Mouse (Mus musculus) heart, postnatal 0 days (tissue): Measurements from ENCODE around the gene Serpine1. TPM values are rescaled to one million over a fixed set of nuclear protein-coding genes. Genes with fewer than 3 reads are reported as not detected.

Experiments used
- ATAC-seq: fragments of 200-750 bp; cut with Nextera tagmentation; 2 replicates; pipeline ENCODE4 v1.8.0; 2017; ENCODE audit warnings: low read depth, moderate number of reproducible peaks, moderate library complexity; ENCODE audit not compliant: insufficient read depth
- DNase-seq: peaks from one replicate; pipeline ENCODE4 v3.0.0-alpha.2; 2016; ENCODE audit warnings: low spot score
- H3K27ac ChIP-seq: fragments of 300-500 bp; sonication (generic); 2 replicates; pipeline ENCODE4 v1.5.1; 2014; ENCODE audit warnings: low read depth, mild to moderate bottlenecking
- H3K27me3 ChIP-seq: fragments of 300-500 bp; sonication (generic); 2 replicates; pipeline ENCODE4 v1.6.1; 2014; ENCODE audit warnings: low read length, mixed read lengths; ENCODE audit not compliant: control insufficient read depth, insufficient read depth
- H3K36me3 ChIP-seq: fragments of 300-500 bp; sonication (generic); replicated peaks from 2 replicates; pipeline ENCODE4 v1.6.1; 2014; ENCODE audit warnings: low read length, mixed read lengths; ENCODE audit not compliant: control insufficient read depth, insufficient read depth
- H3K4me1 ChIP-seq: fragments of 300-500 bp; sonication (generic); 2 replicates; pipeline ENCODE4 v1.6.1; 2014; ENCODE audit warnings: antibody characterized with exemption; ENCODE audit not compliant: control insufficient read depth, insufficient read depth
- H3K4me2 ChIP-seq: fragments of 300-500 bp; sonication (generic); 2 replicates; pipeline ENCODE4 v1.6.1; 2014; ENCODE audit warnings: low read depth, mild to moderate bottlenecking, low read length, moderate library complexity
- H3K4me3 ChIP-seq: fragments of 300-500 bp; sonication (generic); 2 replicates; pipeline ENCODE4 v1.5.1; 2014; ENCODE audit warnings: low read depth, low read length
- H3K9ac ChIP-seq: fragments of 300-500 bp; sonication (generic); replicated peaks from 2 replicates; pipeline ENCODE4 v1.6.1; 2014; ENCODE audit warnings: low read depth, low read length, mixed read lengths
- H3K9me3 ChIP-seq: fragments of 300-500 bp; sonication (generic); replicated peaks from 2 replicates; pipeline ENCODE4 v1.6.1; 2016; ENCODE audit warnings: low read length; ENCODE audit not compliant: control insufficient read depth
- CTCF ChIP-seq: IDR thresholded peaks from 2 replicates; pipeline ENCODE4 v1.5.1; 2016; ENCODE audit warnings: antibody characterized with exemption, control low read depth, low read depth
- EP300 ChIP-seq: IDR thresholded peaks from 2 replicates; pipeline ENCODE4 v1.6.1; 2016; ENCODE audit warnings: antibody characterized with exemption, low read depth
- WGBS: fragments of 180-500 bp; shearing (Covaris S2); extraction: QIAGEN DNeasy Blood & Tissue Kit; methylation state at CpG from one replicate; pipeline ENCODE4 v1.1.7; 2014; 5-methylcytosine and 5-hydroxymethylcytosine counted together
- polyA plus RNA-seq: library from polyadenylated mRNA; unstranded; fragments of >200 nt; fragmentation: Nextera tagmentation; extraction: Ambion mirVana; gene quantifications from 2 replicates; pipeline ENCODE4 v1.2.1, GENCODE M21; 2015
- total RNA-seq: library from RNA; depleted of rRNA; stranded (reverse); fragments of >200 nt; gene quantifications from 2 replicates; pipeline ENCODE4 v1.2.3, GENCODE M21; 2014; ENCODE audit warnings: low replicate concordance

Gene Serpine1
- total and polyA plus RNA-seq, 2 experiments from 2014 or later = 0.93 to 19.1 TPM

- Histone ChIP-seq H3K4me1 (peaks cover 12% of the 10 kb centered on the region), H3K9ac (no peak overlapping the region), H3K9me3 (no peaks in the 10 kb centered on the region), H3K27me3 (no peaks in the 10 kb centered on the region), H3K27ac (no peak overlapping the region), H3K36me3 (peaks cover 12% of the 10 kb centered on the region; the same call in 1 of the 2 replicates), H3K4me3 (no peak overlapping the region), H3K4me2 (no peak overlapping the region)
- WGBS = 80% methylated on average over 4 of the region's 4 CpGs
- TF ChIP-seq EP300 = no peak
- TF ChIP-seq CTCF = no peak
- ATAC-seq = no peak
- DNase-seq = no peak
Observed at GRCm38 (mm10) chr5:137068711-137069110, 3.4 kb downstream of the Serpine1 start.

GRCm38 (mm10) chr5:137065923-137066322 lies 6.1 kb downstream of the Serpine1 start:
- Histone ChIP-seq H3K4me1 (no peaks in the 10 kb centered on the region), H3K9ac (no peak overlapping the region), H3K9me3 (no peaks in the 10 kb centered on the region), H3K27ac (no peak overlapping the region), H3K36me3 (peaks cover 20% of the 10 kb centered on the region; the same call in 1 of the 2 replicates), H3K4me2 (no peak overlapping the region), H3K27me3 (no peaks in the 10 kb centered on the region), H3K4me3 (no peak overlapping the region)
- TF ChIP-seq CTCF (no peak), EP300 (no peak)
- ATAC-seq (no peak), DNase-seq (no peak)
- 74% methylated on average over 8 of the region's 8 CpGs for WGBS

- Histone ChIP-seq H3K4me2 (no peak overlapping the region), H3K9ac (no peak overlapping the region), H3K4me3 (no peak overlapping the region), H3K36me3 (peaks cover 20% of the 10 kb centered on the region; the same call in 1 of the 2 replicates), H3K9me3 (no peaks in the 10 kb centered on the region), H3K27ac (no peak overlapping the region), H3K4me1 (no peaks in the 10 kb centered on the region), H3K27me3 (no peaks in the 10 kb centered on the region)
- TF ChIP-seq CTCF (no peak), EP300 (no peak)
- WGBS = 72% methylated on average over 6 of the region's 6 CpGs
- no peak for DNase-seq
- no peak for ATAC-seq
Observed at GRCm38 (mm10) chr5:137065454-137065853, 6.6 kb downstream of the Serpine1 start.

- TF ChIP-seq CTCF (no peak), EP300 (no peak)
- Histone ChIP-seq H3K4me2 (no peak overlapping the region), H3K4me3 (no peak overlapping the region), H3K27ac (no peak overlapping the region), H3K36me3 (peaks cover 16% of the 10 kb centered on the region; the same call in 1 of the 2 replicates), H3K9me3 (no peaks in the 10 kb centered on the region), H3K27me3 (no peaks in the 10 kb centered on the region), H3K4me1 (no peaks in the 10 kb centered on the region), H3K9ac (no peak overlapping the region)
- ATAC-seq (no peak), DNase-seq (no peak)
- 83% methylated on average over 5 of the region's 5 CpGs for WGBS
Observed at GRCm38 (mm10) chr5:137062601-137063000, 9.5 kb downstream of the Serpine1 start.

GRCm38 (mm10) chr5:137061809-137062481 lies 10.1 kb downstream of the Serpine1 start:
- no peak overlapping the region for H3K9ac ChIP-seq
- TF ChIP-seq CTCF (peak; percentile 44), EP300 (no peak)
- H3K9me3 ChIP-seq = no peaks in the 10 kb centered on the region
- H3K36me3 ChIP-seq = peaks cover 14% of the 10 kb centered on the region; the same call in 1 of the 2 replicates
- ATAC-seq (peak; percentile 84), DNase-seq (peak; percentile 50)
- H3K4me2 ChIP-seq = no peak overlapping the region
- no peaks in the 10 kb centered on the region for H3K27me3 ChIP-seq
- H3K4me1 ChIP-seq = no peaks in the 10 kb centered on the region
- 15% methylated on average over 12 of the region's 12 CpGs for WGBS
- H3K27ac ChIP-seq = no peak overlapping the region
- no peak overlapping the region for H3K4me3 ChIP-seq

GRCm38 (mm10) chr5:137054873-137055272 lies 17.2 kb downstream of the Serpine1 start:
- no peak for TF ChIP-seq EP300
- TF ChIP-seq CTCF = no peak
- Histone ChIP-seq H3K27ac (no peak overlapping the region), H3K27me3 (no peaks in the 10 kb centered on the region), H3K36me3 (no peaks in the 10 kb centered on the region), H3K4me2 (no peak overlapping the region), H3K9me3 (no peaks in the 10 kb centered on the region), H3K4me3 (no peak overlapping the region), H3K4me1 (no peaks in the 10 kb centered on the region), H3K9ac (no peak overlapping the region)
- ATAC-seq (no peak), DNase-seq (no peak)
- 76% methylated on average over 5 of the region's 5 CpGs for whole genome bisulfite sequencing
